Mouse (Mus musculus) intestine, embryonic 16.5 days (tissue): Measurements from ENCODE around the gene Shb. TPM values are rescaled to one million over a fixed set of nuclear protein-coding genes. Genes with fewer than 3 reads are reported as not detected.
"Not testable (repeated sequence)": the region's sequence is repeated elsewhere in the genome, so short reads cannot be mapped to it uniquely, and the experiment has no call there.

ENCODE experiments used
- ATAC-seq: fragments of 200-750 bp; cut with Nextera tagmentation; 2 replicates; pipeline ENCODE4 v1.8.0; 2017; ENCODE audit warnings: moderate TSS enrichment, moderate library complexity
- H3K27ac ChIP-seq: fragments of 300-500 bp; sonication (generic); 2 replicates; pipeline ENCODE4 v1.5.1; 2014; ENCODE audit warnings: mild to moderate bottlenecking, low read length
- H3K27me3 ChIP-seq: fragments of 300-500 bp; sonication (generic); replicated peaks from 2 replicates; pipeline ENCODE4 v1.6.1; 2014; ENCODE audit warnings: low read length, control low read depth, mixed read lengths; ENCODE audit not compliant: control insufficient read depth, insufficient read depth
- H3K36me3 ChIP-seq: fragments of 300-500 bp; sonication (generic); 2 replicates; pipeline ENCODE4 v1.6.1; 2014; ENCODE audit warnings: low read length, control low read depth; ENCODE audit not compliant: control insufficient read depth, insufficient read depth
- H3K4me1 ChIP-seq: fragments of 300-500 bp; sonication (generic); 2 replicates; pipeline ENCODE4 v1.6.1; 2014; ENCODE audit warnings: low read length, control low read depth, mixed read lengths; ENCODE audit not compliant: control insufficient read depth, insufficient read depth
- H3K4me2 ChIP-seq: fragments of 300-500 bp; sonication (generic); 2 replicates; pipeline ENCODE4 v1.6.1; 2014; ENCODE audit warnings: low read depth, low read length, control low read depth
- H3K4me3 ChIP-seq: fragments of 300-500 bp; sonication (generic); 2 replicates; pipeline ENCODE4 v1.5.1; 2014; ENCODE audit warnings: mild to moderate bottlenecking, low read length
- H3K9ac ChIP-seq: fragments of 300-500 bp; sonication (generic); 2 replicates; pipeline ENCODE4 v1.6.1; 2014; ENCODE audit warnings: low read depth, low read length
- H3K9me3 ChIP-seq: fragments of 300-500 bp; sonication (generic); 2 replicates; pipeline ENCODE4 v1.6.1; 2016; ENCODE audit warnings: low read length, control low read depth; ENCODE audit not compliant: control insufficient read depth
- WGBS: fragments of 180-500 bp; shearing (Covaris S2); extraction: QIAGEN DNeasy Blood & Tissue Kit; methylation state at CpG from one replicate; pipeline ENCODE4 v1.1.7; 2014; 5-methylcytosine and 5-hydroxymethylcytosine counted together
- polyA plus RNA-seq: library from polyadenylated mRNA; unstranded; fragments of >200 nt; fragmentation: Nextera tagmentation; extraction: Ambion mirVana; gene quantifications from 2 replicates; pipeline ENCODE4 v1.2.1, GENCODE M21; 2015

Shb gene
- polyA plus RNA-seq, 1 experiment from 2014 or later: 1.5 TPM

DNA sequence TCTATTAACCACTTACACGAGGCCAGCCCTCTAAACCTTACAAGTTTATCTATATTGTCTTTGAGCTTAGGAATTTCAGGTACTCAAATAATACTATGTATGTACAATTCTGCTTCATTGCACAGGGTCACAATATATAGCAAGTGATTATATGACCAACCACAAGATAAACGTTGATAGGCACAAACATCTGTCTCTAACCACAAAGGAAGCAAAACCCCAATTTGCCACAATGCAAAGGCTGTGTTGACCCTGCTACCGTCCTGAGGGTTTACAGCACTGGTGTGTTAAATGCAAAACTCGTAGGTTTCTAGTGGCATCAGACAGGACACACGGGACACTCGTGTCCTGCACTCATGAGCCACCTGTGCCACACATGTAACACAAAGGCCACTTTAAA, 136.1 kb downstream of the Shb start:
- not testable (repeated sequence) for H3K4me2 ChIP-seq, H3K27me3 ChIP-seq, H3K27ac ChIP-seq, H3K4me3 ChIP-seq, H3K4me1 ChIP-seq, H3K9me3 ChIP-seq, ATAC-seq, H3K9ac ChIP-seq
- 72% methylated on average over 6 of the region's 6 CpGs for WGBS
- peaks cover 14% of the 10 kb centered on the region; the same call in 1 of the 2 replicates for H3K36me3 ChIP-seq

GRCm38 (mm10) chr4:45393658-45394057, 138.6 kb downstream of the Shb start:
- no peaks in the 10 kb centered on the region for H3K4me1 ChIP-seq
- H3K27me3 ChIP-seq: no peaks in the 10 kb centered on the region
- no peak overlapping the region for H3K4me3 ChIP-seq
- WGBS: 81% methylated on average over 5 of the region's 5 CpGs
- no peak overlapping the region for H3K9ac ChIP-seq
- no peak overlapping the region for H3K4me2 ChIP-seq
- H3K9me3 ChIP-seq: no peaks in the 10 kb centered on the region
- H3K27ac ChIP-seq: no peak overlapping the region
- H3K36me3 ChIP-seq: 0 out of 2 replicates have a peak, but pooled peaks cover 4% of the 10 kb centered on the region
- ATAC-seq: no peak

- Histone ChIP-seq H3K4me2 (no peak overlapping the region), H3K4me3 (no peak overlapping the region), H3K27me3 (no peaks in the 10 kb centered on the region), H3K27ac (no peak overlapping the region), H3K4me1 (no peaks in the 10 kb centered on the region), H3K9me3 (no peaks in the 10 kb centered on the region), H3K36me3 (0 out of 2 replicates have a peak, but pooled peaks cover 3% of the 10 kb centered on the region), H3K9ac (no peak overlapping the region)
- WGBS: 71% methylated on average over 8 of the region's 8 CpGs
- no peak for ATAC-seq
These were observed 139.3 kb downstream of the Shb start for GRCm38 (mm10) chr4:45392994-45393393.

GRCm38 (mm10) chr4:45392572-45392971, 139.7 kb downstream of the Shb start:
- no peak for ATAC-seq
- Histone ChIP-seq H3K4me3 (no peak overlapping the region), H3K27me3 (no peaks in the 10 kb centered on the region), H3K4me2 (no peak overlapping the region), H3K27ac (no peak overlapping the region), H3K36me3 (0 out of 2 replicates have a peak, but pooled peaks cover 2% of the 10 kb centered on the region), H3K9me3 (no peaks in the 10 kb centered on the region), H3K9ac (no peak overlapping the region), H3K4me1 (no peaks in the 10 kb centered on the region)
- 72% methylated on average over 11 of the region's 11 CpGs for WGBS

DNA sequence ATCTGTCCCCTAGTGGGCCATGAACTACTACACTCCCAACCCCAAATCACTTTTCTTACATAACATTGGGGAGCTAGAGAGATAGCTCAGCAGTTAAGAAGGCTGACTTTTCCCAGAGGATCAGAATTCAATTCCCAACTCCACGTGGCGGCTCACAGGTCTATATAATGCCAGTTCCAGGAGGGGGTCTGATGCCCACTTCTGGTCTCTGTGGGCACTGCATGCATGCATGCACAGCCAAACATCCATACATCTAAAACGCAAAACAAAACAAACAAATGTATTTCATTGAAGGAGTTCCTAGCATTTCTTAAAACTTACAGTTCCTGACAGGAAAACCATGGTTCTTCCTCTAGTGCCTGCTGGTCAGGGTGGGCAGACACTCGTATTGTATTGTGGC, 140.2 kb downstream of the Shb start:
- Histone ChIP-seq H3K27ac (no peak overlapping the region), H3K4me3 (no peak overlapping the region), H3K9me3 (no peaks in the 10 kb centered on the region), H3K4me2 (no peak overlapping the region), H3K4me1 (no peaks in the 10 kb centered on the region), H3K36me3 (0 out of 2 replicates have a peak, but pooled peaks cover 2% of the 10 kb centered on the region), H3K9ac (no peak overlapping the region), H3K27me3 (no peaks in the 10 kb centered on the region)
- ATAC-seq: no peak
- 67% methylated on average over 4 of the region's 4 CpGs for WGBS

DNA sequence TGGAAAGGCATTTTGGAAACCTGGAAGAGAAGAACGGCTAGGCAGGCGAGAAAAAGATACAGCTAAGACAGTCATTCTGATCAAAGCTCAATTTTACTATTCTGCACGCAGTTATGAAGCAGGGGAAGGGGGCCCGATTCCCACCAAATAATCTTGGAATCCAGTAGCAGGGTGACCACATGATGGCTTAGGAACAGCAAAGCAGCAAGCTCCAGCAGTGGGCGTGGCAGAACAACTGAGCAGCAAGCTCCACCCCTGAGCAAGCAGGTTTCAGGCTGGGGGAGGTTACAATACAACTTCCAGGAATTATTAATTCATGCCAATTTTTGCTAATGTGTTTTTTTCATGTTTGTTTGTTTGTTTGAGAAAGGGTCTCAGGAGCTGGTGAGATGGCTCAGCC, 145.0 kb downstream of the Shb start:
- H3K9ac ChIP-seq, ATAC-seq, H3K9me3 ChIP-seq, H3K4me3 ChIP-seq, H3K4me1 ChIP-seq, H3K4me2 ChIP-seq, H3K36me3 ChIP-seq, H3K27ac ChIP-seq, H3K27me3 ChIP-seq: not testable (repeated sequence)
- 95% methylated on average over 5 of the region's 5 CpGs for WGBS

- not testable (repeated sequence) for H3K4me2 ChIP-seq, H3K4me1 ChIP-seq, ATAC-seq, H3K9me3 ChIP-seq, H3K36me3 ChIP-seq, H3K4me3 ChIP-seq, H3K9ac ChIP-seq, H3K27ac ChIP-seq, H3K27me3 ChIP-seq
- 52% methylated on average over 2 of the region's 2 CpGs for WGBS
These were observed 150.1 kb downstream of the Shb start for GRCm38 (mm10) chr4:45382133-45382532.

DNA sequence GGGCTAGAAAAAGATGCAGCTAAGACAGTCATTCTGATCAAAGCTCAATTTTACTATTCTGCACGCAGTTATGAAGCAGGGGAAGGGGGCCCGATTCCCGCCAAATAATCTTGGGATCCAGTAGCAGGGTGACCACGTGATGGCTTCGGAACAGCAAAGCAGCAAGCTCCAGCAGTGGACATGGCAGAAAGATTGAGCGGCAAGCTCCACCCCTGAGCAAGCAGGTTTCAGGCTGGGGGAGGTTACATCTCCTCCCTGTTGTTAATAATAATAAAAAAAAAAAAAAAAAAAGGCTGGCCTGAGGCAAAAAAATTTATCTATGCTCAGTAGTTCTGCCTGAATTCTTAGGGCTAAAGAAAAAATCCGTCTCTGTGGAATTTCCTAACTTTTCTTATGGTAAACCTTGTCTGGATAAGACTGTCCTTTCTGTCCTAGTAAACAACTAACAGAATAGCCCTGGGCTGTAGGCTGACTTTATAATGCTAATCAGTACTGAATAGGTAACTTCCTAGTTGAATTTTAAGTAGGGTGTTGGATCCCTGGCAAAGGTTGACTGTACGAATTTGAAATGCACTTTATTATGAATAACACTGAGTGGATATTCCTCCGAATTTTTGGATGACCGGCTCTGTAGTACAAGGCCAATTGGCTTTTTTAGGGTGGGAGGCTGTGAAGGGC, 151.2 kb downstream of the Shb start:
- WGBS: 88% methylated on average over 10 of the region's 10 CpGs
- H3K9me3 ChIP-seq, H3K36me3 ChIP-seq, H3K4me2 ChIP-seq, H3K4me1 ChIP-seq, H3K27me3 ChIP-seq, H3K9ac ChIP-seq, H3K4me3 ChIP-seq, ATAC-seq, H3K27ac ChIP-seq: not testable (repeated sequence)

- 80% methylated on average over 4 of the region's 4 CpGs for WGBS
- Histone ChIP-seq H3K4me3 (no peak overlapping the region), H3K9me3 (no peaks in the 10 kb centered on the region), H3K9ac (no peak overlapping the region), H3K27me3 (no peaks in the 10 kb centered on the region), H3K4me1 (no peaks in the 10 kb centered on the region), H3K27ac (no peak overlapping the region), H3K4me2 (no peak overlapping the region), H3K36me3 (peaks cover 16% of the 10 kb centered on the region)
- ATAC-seq: no peak
These were observed 155.7 kb downstream of the Shb start for GRCm38 (mm10) chr4:45376573-45376972.

DNA sequence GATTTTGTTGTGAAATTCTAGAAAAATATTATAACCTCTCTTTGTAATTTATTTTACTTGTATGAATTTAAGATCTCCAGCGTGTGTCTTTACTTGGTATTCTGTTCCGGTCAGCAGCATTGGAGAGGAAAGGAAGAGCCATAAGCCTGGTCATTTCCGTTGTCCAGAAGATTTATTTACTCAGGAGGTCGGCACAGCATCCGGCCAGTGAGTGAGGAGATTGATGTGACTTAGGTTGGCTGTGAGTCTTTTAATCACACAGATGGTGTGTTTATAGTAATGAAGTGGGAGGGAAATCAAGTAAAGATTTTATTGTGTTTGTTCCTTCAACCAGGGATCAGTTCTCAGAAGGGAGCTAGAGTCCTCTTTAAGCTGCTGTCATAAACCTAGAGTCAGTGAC, 157.4 kb downstream of the Shb start:
- H3K36me3 ChIP-seq: peaks cover 23% of the 10 kb centered on the region
- no peaks in the 10 kb centered on the region for H3K4me1 ChIP-seq
- H3K9ac ChIP-seq: no peak overlapping the region
- no peaks in the 10 kb centered on the region for H3K9me3 ChIP-seq
- no peaks in the 10 kb centered on the region for H3K27me3 ChIP-seq
- no peak overlapping the region for H3K4me2 ChIP-seq
- H3K4me3 ChIP-seq: no peak overlapping the region
- no peak overlapping the region for H3K27ac ChIP-seq
- 64% methylated on average over 5 of the region's 5 CpGs for WGBS
- no peak for ATAC-seq
